Mouse (Mus musculus) midbrain, embryonic 11.5 days (tissue): ENCODE measurements around the gene Ankrd65. TPM values are rescaled to one million over a fixed set of nuclear protein-coding genes. Genes with fewer than 3 reads are reported as not detected.
"Not testable (repeated sequence)": the region's sequence is repeated elsewhere in the genome, so short reads cannot be mapped to it uniquely, and the experiment has no call there.

Experiments used
- ATAC-seq: fragments of 200-750 bp; cut with Nextera tagmentation; 2 replicates; pipeline ENCODE4 v1.8.0; 2017; ENCODE audit warnings: moderate TSS enrichment, moderate library complexity; ENCODE audit not compliant: low FRiP score
- DNase-seq: peaks from one replicate; pipeline ENCODE4 v3.0.0; 2015; ENCODE audit warnings: low spot score; ENCODE audit errors: missing footprints
- H3K27ac ChIP-seq: fragments of 300-500 bp; sonication (generic); 2 replicates; pipeline ENCODE4 v1.5.1; 2014; ENCODE audit warnings: low read depth, low read length
- H3K27me3 ChIP-seq: fragments of 300-500 bp; sonication (generic); 2 replicates; pipeline ENCODE4 v1.6.1; 2014; ENCODE audit warnings: mild to moderate bottlenecking, low read length, moderate library complexity, mixed read lengths; ENCODE audit not compliant: control insufficient read depth, insufficient read depth
- H3K36me3 ChIP-seq: fragments of 300-500 bp; sonication (generic); 2 replicates; pipeline ENCODE4 v1.6.1; 2014; ENCODE audit warnings: mild to moderate bottlenecking, low read length, moderate library complexity, mixed read lengths; ENCODE audit not compliant: control insufficient read depth, insufficient read depth
- H3K4me1 ChIP-seq: fragments of 300-500 bp; sonication (generic); 2 replicates; pipeline ENCODE4 v1.6.1; 2014; ENCODE audit warnings: low read length; ENCODE audit not compliant: control insufficient read depth, insufficient read depth
- H3K4me2 ChIP-seq: fragments of 300-500 bp; sonication (generic); 2 replicates; pipeline ENCODE4 v1.6.1; 2014; ENCODE audit warnings: mild to moderate bottlenecking, moderate library complexity
- H3K4me3 ChIP-seq: fragments of 300-500 bp; sonication (generic); 2 replicates; pipeline ENCODE4 v1.5.1; 2014; ENCODE audit warnings: low read depth, low read length
- H3K9ac ChIP-seq: fragments of 300-500 bp; sonication (generic); 2 replicates; pipeline ENCODE4 v1.6.1; 2014; ENCODE audit warnings: low read length
- H3K9me3 ChIP-seq: fragments of 300-500 bp; sonication (generic); 2 replicates; pipeline ENCODE4 v1.6.1; 2016; ENCODE audit warnings: low read length; ENCODE audit not compliant: control insufficient read depth
- WGBS: fragments of 180-500 bp; shearing (Covaris S2); extraction: QIAGEN DNeasy Blood & Tissue Kit; methylation state at CpG from one replicate; pipeline ENCODE4 v1.1.7; 2014; 5-methylcytosine and 5-hydroxymethylcytosine counted together
- polyA plus RNA-seq: library from polyadenylated mRNA; unstranded; fragments of >200 nt; fragmentation: Nextera tagmentation; extraction: Ambion mirVana; gene quantifications from 2 replicates; pipeline ENCODE4 v1.2.1, GENCODE M21; 2014

The Ankrd65 gene
- not detected in 2 replicates for polyA plus RNA-seq

DNA sequence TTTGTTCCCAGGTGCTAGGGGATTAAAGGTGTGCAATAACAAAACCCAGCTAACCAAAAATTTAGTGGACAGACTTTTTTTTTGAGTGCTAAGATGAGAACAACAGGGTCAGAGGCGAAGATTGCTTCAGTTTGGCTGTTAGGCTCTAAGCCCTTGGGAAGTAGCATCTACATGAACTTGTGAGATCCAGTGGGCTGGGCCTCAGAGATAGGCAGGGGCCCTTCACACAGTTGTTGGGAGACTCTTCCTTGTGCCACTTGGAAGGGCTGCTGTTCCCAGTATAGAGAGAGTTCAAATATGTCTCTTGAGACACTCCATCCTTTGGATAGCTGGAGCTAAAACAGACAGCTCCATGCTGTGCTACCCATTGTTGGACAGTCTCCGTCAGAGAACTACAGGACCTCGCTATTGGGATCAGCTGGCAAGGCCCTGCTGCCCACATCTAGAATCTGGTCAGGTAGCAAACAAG is at the start of gene Ankrd65:
Gene Ankrd65 (plus strand): TSS at position 419 of the 469 bp plus-strand sequence.
- DNase-seq = no peak
- Histone ChIP-seq H3K27me3 (no peaks in the 10 kb centered on the region), H3K36me3 (no peaks in the 10 kb centered on the region), H3K4me2 (no peak within 1 kb of the TSS), H3K4me3 (no peak within 1 kb of the TSS), H3K9me3 (no peaks in the 10 kb centered on the region), H3K4me1 (no peaks in the 10 kb centered on the region), H3K9ac (no peak within 1 kb of the TSS), H3K27ac (no peak within 1 kb of the TSS)
- 81% methylated on average over 3 of the region's 3 CpGs for WGBS
- no peak for ATAC-seq

DNA sequence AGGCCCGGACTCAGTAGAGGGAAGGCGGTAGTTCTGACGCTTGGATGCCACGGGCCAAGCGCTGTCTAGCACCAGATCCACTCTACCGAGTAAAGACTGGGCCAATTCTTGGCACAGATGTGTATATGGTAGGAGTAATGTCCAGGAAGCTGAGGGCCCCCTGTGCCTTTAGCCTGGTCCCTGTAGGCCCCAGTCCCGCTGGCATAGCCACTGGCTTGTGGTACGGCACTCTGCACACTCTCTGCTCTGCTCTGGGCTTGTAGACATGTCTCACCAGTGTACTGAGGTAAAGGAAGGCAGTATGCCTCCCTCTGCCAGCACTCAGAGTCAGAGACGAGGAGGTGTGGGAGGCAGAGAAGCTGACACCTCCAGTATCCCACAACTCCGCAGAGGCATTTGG is 49.6 kb upstream of the Ankrd65 start:
- not testable (repeated sequence) for ATAC-seq

DNA sequence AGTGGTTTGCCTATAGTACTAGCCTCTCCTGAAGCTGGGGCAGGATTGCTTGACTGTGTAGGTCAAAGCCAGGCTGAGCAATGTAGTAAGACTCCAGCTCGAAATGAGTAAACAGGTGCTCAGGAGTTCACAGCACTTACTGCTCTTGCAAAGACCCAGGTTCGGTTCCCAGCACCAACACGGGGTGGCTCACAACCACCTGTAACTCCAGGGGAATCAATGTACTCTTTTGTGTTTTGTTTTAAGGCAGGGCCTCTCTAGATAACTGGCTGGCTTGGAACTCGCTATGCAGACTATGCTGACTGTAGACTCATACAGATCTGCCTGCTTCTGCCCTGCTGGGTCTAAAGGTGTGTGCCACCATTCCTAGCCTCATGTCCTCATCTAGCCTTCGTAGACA is 47.6 kb upstream of the Ankrd65 start:
- WGBS = 92% methylated on average over 5 of the region's 5 CpGs

More for the DNA sequence above, 49.6 kb upstream of the Ankrd65 start:
- not testable (repeated sequence) for DNase-seq, H3K27me3 ChIP-seq, H3K4me2 ChIP-seq, H3K9me3 ChIP-seq, H3K4me1 ChIP-seq, H3K27ac ChIP-seq, H3K4me3 ChIP-seq, H3K9ac ChIP-seq
- peaks cover 11% of the 10 kb centered on the region for H3K36me3 ChIP-seq
- 93% methylated on average over 10 of the region's 10 CpGs for WGBS

DNA sequence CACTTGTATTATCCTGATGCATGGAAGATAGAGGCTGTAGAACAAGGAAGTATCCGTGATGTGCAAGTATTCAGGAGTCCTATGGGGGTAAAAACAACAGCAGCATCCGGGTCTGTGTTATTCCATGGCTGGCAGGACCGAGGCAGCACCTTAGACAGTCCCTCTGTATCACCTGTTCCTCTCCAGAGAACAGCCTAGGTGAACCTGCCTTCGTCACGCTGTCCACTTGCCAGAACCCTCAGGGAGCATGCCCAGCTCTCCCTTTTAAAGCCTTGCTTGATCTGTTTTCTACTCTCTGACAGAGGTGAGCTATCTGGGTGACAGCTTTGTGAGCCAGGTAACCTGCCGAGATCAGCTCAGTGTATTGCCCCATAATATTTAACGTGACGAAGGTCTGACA is 45.8 kb upstream of the Ankrd65 start:
- peaks cover 27% of the 10 kb centered on the region for H3K36me3 ChIP-seq
- ATAC-seq = no peak
- WGBS = 92% methylated on average over 8 of the region's 8 CpGs

More for the DNA sequence above, 47.6 kb upstream of the Ankrd65 start:
- no peaks in the 10 kb centered on the region for H3K4me1 ChIP-seq
- H3K36me3 ChIP-seq = peaks cover 22% of the 10 kb centered on the region
- no peak overlapping the region for H3K4me2 ChIP-seq
- DNase-seq = no peak
- H3K27me3 ChIP-seq = no peaks in the 10 kb centered on the region
- no peak for ATAC-seq
- no peaks in the 10 kb centered on the region for H3K9me3 ChIP-seq
- no peak overlapping the region for H3K9ac ChIP-seq
- no peak overlapping the region for H3K4me3 ChIP-seq
- no peak overlapping the region for H3K27ac ChIP-seq

DNA sequence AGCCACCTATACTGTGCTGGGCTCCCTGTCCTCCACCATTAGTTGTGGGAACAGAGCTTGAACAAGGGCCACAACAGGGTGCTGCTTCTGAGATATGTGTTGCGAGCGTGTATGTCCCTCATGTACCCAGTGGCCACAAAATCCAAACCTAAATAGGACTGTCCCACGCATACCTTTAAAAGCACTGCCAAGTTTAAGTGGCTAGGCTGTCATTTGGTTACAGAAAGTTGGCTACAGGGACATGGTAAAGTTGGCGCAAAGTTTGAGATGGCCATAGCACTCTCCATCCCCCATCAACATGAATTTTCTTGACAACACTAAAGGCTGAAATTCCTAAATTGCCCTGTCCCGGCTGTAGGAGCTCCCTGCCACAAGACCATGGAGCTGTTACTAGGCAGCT is 45.1 kb upstream of the Ankrd65 start:
- Histone ChIP-seq H3K9ac (no peak overlapping the region), H3K4me2 (no peak overlapping the region), H3K27ac (no peak overlapping the region), H3K4me3 (no peak overlapping the region), H3K4me1 (no peaks in the 10 kb centered on the region), H3K36me3 (peaks cover 29% of the 10 kb centered on the region), H3K27me3 (no peaks in the 10 kb centered on the region), H3K9me3 (no peaks in the 10 kb centered on the region)
- WGBS = 93% methylated on average over 5 of the region's 5 CpGs
- DNase-seq = peak; percentile 70
- no peak for ATAC-seq

More for the DNA sequence above, 45.8 kb upstream of the Ankrd65 start:
- Histone ChIP-seq H3K27me3 (no peaks in the 10 kb centered on the region), H3K4me1 (no peaks in the 10 kb centered on the region), H3K9me3 (no peaks in the 10 kb centered on the region), H3K4me2 (no peak overlapping the region), H3K27ac (no peak overlapping the region), H3K4me3 (no peak overlapping the region), H3K9ac (no peak overlapping the region)
- no peak for DNase-seq

DNA sequence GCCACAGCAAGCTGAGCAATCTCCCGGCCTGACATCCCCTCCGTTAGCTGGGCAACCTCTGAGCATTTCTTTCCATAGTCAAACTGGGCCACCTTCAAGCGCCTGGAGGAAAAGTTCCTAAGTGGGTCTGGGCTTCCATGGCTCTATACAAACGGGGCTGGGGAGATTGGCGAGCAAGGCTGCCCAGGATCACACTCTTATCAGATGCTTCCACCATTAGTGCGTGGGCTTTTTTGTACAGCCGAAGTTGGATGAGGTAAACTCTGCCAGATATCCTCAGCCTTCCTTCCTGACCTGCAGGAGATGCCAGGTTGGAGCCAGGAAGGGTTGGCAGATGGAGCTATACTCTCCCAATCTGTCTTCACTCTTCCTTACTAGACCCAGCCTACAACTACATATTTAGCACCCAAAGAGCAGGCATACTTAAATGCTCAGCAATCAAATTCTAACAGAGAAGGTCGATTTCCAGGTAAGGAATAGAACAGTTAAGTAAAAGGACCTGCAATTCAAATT is 44.1 kb upstream of the Ankrd65 start:
- Histone ChIP-seq H3K27ac (no peak overlapping the region), H3K4me1 (no peaks in the 10 kb centered on the region), H3K4me3 (no peak overlapping the region), H3K27me3 (no peaks in the 10 kb centered on the region), H3K36me3 (peaks cover 33% of the 10 kb centered on the region), H3K4me2 (no peak overlapping the region), H3K9ac (no peak overlapping the region), H3K9me3 (no peaks in the 10 kb centered on the region)
- WGBS = 88% methylated on average over 8 of the region's 8 CpGs
- no peak for ATAC-seq
- DNase-seq = peak; percentile 26

DNA sequence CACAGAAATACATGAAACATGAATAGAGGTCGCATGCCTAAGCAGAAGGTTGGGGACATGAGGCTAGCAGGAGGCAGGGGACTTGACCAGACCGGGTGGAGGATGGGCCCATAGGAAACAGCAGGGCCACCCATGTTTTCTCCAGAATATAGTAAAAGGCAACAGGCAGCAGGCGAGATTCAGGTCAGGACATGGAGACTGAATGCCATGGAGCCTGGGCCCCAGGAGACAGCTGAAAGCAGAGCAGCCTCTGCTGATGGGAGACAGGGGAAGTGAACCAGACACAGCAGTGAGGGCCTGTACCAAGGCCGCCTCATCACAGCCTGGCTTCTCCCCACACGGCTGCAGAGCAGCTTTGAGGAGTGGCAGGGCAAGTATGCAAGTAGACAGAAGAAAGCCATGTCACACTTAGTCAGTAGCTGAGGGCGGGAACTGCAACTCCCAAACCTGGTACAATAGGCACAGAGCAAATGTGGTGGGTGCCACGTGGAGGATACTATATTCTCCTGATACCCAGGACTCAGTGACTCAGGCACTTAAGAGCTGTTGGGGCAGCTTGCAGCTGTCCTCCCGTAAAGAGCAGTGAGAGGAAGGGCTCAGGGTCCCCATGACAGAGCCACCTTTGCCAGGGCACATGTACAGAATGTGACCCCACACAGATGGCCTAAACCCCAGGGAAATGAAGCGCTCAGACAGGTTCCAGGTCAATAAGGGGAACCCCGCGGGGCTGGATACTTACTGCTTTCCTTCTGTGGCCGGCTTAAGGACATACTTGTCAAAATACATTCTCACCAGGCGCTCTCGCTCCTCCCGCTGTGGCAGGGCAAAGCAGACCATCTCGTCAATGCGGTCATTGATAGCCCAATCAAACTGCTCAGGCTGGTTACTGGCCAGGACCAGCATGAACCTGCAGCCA is 43.4 kb upstream of the Ankrd65 start:
- no peak overlapping the region for H3K4me2 ChIP-seq
- ATAC-seq (no peak), DNase-seq (peak; percentile 12)
- H3K27me3 ChIP-seq = no peaks in the 10 kb centered on the region
- H3K27ac ChIP-seq = no peak overlapping the region
- H3K4me1 ChIP-seq = no peaks in the 10 kb centered on the region
- WGBS = 85% methylated on average over 17 of the region's 17 CpGs
- H3K9ac ChIP-seq = no peak overlapping the region
- no peak overlapping the region for H3K4me3 ChIP-seq
- H3K9me3 ChIP-seq = no peaks in the 10 kb centered on the region
- peaks cover 36% of the 10 kb centered on the region for H3K36me3 ChIP-seq

DNA sequence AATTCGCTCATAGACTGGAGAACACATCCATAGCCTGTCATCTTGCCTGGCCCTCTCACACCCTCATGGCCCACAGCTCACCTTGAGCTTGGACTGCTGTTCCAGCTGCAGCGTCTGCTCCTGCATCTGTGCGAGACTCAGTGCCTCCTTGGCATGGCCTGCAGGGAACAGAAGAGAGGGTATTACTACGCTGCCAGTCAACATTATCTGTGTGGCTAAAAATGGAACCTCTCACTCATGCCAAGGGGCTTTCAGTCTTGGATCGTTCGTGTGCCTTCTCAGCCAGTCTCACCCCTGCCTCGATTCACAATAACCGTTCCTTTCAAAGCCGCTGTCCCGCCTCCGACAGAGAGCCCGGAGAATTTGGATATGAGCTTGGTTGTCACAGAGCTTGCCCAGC is 33.2 kb upstream of the Ankrd65 start:
- no peak overlapping the region for H3K4me3 ChIP-seq
- no peak overlapping the region for H3K9ac ChIP-seq
- ATAC-seq (no peak), DNase-seq (no peak)
- H3K4me1 ChIP-seq = peaks cover 16% of the 10 kb centered on the region
- no peaks in the 10 kb centered on the region for H3K27me3 ChIP-seq
- H3K9me3 ChIP-seq = no peaks in the 10 kb centered on the region
- peaks cover 18% of the 10 kb centered on the region for H3K36me3 ChIP-seq
- H3K4me2 ChIP-seq = no peak overlapping the region
- WGBS = 92% methylated on average over 12 of the region's 12 CpGs
- no peak overlapping the region for H3K27ac ChIP-seq
